Mouse (Mus musculus) adrenal gland, adult 2 months (tissue): Measurements from ENCODE around the gene Fndc8. TPM values are rescaled to one million over a fixed set of nuclear protein-coding genes. Genes with fewer than 3 reads are reported as not detected.
A peak's percentile ranks its signal among the peaks of the same experiment; 100 is the strongest.

Source experiments
- DNase-seq: peaks from one replicate; pipeline ENCODE4 v3.0.0; 2021
- long read RNA-seq: library from polyadenylated mRNA; stranded (forward); transcript quantifications from one replicate; pipeline ENCODE4 v2.0.0, GENCODE M21; 2021
- polyA plus RNA-seq: library from polyadenylated mRNA; depleted of rRNA; stranded (reverse); fragments of >200 nt; gene quantifications from 2 replicates; pipeline ENCODE4 v1.2.3, GENCODE M21; 2012; rRNA removed
- total RNA-seq, 2 experiments: library from RNA; stranded (reverse); gene quantifications; 2 replicates each; pipeline ENCODE4 v1.2.3; 2021

The Fndc8 gene
- total RNA-seq (under 1 TPM in 1 of 2 experiments, not detected in 1; 0.24 TPM), polyA plus RNA-seq (0.24 and 0.44 TPM in 2 replicates)
- long read RNA-seq, result 0 reads

- DNase-seq, result no peak
Observed at GRCm38 (mm10) chr11:82891936-82892335, at the start of gene Fndc8. Fndc8 (plus strand) TSS chr11:82892124.

DNA sequence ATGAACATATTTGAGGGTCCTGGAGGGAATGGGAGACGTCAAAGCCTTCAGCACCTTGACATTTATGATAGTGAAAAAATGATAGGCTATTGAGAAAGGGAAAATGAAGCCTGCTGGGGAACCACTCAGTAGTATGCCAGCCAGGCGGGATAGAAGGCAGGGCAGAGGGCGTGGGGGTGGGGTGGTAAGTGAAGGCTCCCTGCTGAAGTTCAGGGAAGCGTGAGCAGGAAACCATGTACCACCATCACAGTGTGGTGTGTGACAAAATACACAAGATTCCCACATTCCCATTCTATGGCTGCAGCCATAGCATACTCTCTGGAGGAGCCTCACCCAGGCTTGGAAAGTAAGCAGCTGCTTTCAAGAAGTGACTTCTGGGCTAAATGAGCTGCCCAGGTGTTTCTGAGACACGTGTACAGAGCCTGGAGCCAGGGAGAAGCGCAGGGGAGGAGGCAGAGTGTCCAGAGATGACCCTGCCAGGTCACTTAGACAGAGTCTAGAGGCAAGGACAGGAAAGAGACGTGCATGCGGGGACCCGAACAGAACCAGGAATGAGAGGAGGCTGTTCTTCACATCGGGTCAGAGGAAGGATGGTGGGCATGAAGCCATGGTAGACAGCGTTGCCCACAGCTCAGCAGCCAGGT lies 47.0 kb upstream of the Fndc8 start:
- DNase-seq, result peak; percentile 13

- peak; percentile 92 for DNase-seq
Observed at GRCm38 (mm10) chr11:82845415-82846078, 46.4 kb upstream of the Fndc8 start.

GRCm38 (mm10) chr11:82846079-82846436 lies 45.9 kb upstream of the Fndc8 start:
- DNase-seq, result no peak

- DNase-seq, result no peak
Observed at GRCm38 (mm10) chr11:82846938-82847337, 45.0 kb upstream of the Fndc8 start.

DNA sequence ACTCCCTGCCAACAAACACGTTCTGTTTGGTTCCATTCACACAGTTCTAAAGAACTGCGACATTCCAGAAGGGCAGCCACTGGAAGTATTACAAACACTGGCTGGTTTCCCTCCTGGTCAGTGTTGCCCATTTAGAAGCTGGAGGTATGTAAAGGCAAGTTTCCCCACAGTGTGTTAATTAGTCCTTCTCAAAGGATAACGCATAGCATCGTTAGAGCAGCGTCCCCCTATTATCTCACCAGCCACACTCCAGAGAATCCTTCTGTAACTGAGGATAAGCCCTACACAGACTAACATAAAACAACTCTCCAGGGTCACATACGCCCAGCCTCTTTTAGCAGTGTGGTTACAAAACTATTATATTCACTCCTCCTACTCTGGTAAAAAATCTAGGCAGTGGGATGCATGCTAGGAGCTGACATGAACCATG lies 44.3 kb upstream of the Fndc8 start:
- DNase-seq, result no peak

GRCm38 (mm10) chr11:82850259-82850658 lies 41.7 kb upstream of the Fndc8 start:
- no peak for DNase-seq

DNA sequence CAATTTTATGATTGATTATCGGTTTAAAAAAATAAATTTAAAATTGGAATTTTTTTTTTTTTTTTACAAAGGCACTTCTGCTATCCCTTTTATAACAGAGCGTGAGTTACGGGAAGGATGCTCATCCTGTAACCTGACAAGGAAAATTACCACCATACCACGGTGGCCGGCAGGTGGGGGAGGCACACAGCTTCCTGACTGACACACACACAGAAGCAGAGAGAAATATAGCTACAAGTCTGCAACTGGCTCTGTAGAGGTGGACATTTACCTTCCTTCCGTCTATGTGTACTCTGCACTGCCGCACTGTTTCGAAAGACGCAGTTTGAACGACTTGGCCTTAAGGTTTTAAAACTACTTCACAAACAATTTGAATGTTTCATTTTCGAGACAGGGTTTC lies 39.8 kb upstream of the Fndc8 start:
- DNase-seq, result no peak

- no peak for DNase-seq
Observed at GRCm38 (mm10) chr11:82852540-82852939, 39.4 kb upstream of the Fndc8 start.

DNA sequence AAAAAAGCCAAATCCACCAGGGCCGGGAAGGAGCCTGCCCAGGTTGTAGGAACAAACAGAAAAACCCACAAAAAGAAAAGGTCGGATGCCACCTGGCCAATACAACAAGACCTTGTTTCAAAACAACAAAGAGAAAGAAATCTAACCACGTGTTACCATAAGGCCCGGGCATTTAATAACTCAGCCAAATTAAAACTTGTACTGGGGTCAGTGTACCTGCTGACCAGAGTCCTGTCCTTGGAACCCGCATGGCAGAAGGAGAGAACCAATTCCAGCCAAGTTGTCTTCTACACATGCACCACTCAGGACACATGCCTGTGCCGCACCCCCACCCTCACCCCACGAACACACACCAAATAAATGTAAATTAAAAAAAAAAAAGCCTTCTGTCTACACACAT lies 39.0 kb upstream of the Fndc8 start:
- no peak for DNase-seq

GRCm38 (mm10) chr11:82854111-82854510 lies 37.8 kb upstream of the Fndc8 start:
- DNase-seq, result no peak

DNA sequence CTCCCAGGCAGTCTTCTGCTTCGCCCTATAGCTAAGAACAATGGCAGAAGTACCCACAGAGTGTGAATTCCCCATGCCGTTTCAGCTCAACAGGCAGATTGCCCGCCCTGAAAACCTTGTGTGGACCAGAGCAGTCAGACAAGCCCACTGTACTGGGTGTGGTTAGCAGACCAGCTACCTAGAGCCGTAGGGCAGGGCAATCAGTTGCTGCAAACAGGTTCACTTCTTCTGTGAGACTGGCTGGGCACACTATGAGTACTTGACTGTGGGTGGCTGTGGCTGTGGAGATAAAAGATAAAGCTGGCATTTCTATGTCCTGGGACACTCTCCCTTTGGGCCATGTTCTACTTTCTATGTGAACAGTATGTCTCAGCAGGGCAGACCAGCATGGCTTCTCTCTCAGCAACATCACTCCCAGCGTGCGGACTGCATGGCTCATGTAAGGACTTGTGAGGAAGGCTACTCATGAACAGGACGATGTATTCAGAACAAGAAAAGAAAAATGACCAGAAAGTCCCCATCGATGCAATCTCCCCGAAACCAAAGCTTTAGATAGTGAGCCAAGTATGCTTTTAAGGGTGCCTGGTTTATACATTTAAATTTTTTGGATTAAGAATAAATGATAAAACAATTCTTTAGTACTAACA lies 36.5 kb upstream of the Fndc8 start:
- no peak for DNase-seq

DNA sequence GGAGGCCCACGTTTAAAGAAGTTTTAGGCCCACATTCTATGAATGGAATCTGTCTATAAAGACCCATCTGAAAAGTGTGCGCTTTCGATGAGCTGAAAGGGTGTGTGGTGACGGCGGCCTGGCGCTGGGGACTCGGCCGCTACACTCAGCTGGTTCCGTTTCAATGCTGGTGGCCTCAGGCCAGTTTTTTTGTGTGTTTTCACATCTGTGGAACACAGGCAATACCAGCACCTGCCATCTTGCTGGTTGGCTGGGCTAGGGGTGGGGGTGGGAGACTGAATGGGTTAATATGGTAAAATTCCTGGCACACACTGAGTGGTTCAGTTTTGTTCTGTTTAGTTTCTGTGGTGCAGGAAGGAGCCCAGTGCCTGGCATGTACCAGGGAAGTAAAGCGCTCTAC lies 35.9 kb upstream of the Fndc8 start:
- no peak for DNase-seq

DNA sequence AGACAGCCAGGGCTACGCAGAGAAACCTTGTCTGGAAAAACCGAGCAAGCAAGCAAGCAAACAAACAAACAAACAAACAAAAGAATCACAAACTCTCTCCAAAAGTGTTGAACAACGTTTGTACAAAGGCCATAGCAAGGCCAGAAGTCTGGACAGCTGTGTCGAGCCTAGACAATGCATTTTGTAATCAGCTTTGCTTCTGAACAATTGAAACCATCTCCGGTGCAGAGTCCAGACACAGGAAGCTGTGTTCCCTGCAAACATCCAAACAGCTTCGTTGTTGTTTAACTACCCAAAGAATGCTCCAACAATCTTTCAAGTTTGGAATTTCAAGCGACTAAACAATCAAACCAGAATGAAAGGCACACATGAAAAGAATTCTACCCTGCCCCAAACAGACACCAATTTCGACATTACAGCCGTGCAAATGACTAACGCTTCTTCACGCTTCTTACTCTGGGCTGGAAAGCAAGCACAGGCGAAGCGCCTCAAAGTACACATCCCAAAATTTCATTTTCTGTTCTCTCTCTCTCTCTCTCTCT lies 34.5 kb upstream of the Fndc8 start:
- no peak for DNase-seq

GRCm38 (mm10) chr11:82860759-82861158 lies 31.2 kb upstream of the Fndc8 start:
- no peak for DNase-seq

GRCm38 (mm10) chr11:82861558-82861957 lies 30.4 kb upstream of the Fndc8 start:
- peak; percentile 9 for DNase-seq

- no peak for DNase-seq
Observed at GRCm38 (mm10) chr11:82862638-82863037, 29.3 kb upstream of the Fndc8 start.

GRCm38 (mm10) chr11:82863059-82863458 lies 28.9 kb upstream of the Fndc8 start:
- DNase-seq, result no peak

- DNase-seq, result no peak
Observed at GRCm38 (mm10) chr11:82863488-82863931, 28.4 kb upstream of the Fndc8 start.

- no peak for DNase-seq
Observed at GRCm38 (mm10) chr11:82865957-82866356, 26.0 kb upstream of the Fndc8 start.

DNA sequence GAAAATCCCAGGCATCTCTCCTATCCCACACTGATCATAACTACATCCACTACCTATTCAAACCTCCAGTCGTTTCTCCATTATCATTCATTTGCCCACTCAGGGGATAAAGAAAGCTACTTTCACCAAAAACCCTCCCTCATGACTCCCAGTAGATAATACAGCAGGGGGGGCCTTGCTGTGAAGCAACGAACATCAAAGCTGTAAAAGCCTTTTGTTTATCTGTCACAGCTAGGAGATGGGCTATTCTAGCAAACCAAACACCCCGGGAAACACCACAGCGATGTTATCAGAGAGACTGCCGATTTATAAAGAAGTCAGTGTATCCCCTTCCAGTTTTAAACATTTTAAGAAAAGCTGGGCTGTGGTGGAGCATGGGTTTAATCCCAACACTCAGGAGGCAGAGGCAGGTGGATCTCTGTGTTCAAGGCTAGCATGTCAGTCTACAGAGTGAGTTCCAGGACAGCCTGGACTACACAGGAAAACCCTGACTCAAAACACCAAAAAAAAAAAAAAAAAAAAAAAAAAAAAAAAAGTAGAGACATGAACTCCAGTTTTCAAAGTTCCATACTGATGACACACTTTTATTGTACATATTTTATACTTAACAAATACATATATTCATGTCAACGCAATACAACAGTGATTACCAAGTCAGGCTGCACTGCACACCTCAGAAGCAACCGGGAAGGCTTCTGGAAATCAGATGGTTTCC lies 24.9 kb upstream of the Fndc8 start:
- DNase-seq, result no peak

DNA sequence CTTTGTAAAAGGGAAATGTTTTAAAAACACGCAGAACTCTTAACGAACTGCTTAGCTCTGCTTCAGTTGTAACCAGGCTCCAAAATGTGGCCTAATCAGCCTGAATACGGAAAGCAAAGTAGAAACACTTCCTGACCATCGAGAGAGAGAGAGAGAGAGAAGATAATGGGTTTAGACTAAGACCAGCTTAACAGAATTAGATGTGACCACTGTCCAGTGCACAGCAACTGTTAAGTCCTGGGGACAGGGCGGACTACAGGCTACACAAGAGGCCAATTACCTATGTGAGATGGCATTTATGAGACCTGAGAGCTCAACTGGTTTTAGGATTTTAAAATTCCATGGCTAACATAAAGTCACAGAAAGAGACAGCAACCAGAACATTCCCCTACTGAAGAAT lies 24.0 kb upstream of the Fndc8 start:
- DNase-seq, result no peak
